30 mouse cellular contexts compared by ENCODE assay signal in the genomic region with DNA sequence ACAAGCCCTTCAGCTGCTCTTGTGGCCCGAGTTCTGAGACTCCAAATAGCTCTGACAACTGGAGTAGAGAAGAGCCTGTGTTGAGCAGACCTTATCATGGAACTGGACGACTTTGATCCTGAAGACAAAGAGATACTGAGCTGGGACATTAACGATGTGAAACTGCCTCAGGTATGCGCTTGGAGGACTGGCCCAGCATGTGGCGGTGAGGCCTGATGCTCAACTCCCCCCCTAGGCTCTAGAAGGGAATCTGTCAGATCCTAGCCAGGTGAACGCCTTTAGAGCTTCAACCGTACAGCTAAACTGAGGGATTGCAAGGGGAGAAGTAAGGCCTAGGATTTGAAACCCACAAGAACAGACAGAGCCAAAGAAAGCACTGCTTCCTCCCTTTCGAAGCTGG. TPM values are rescaled to one million over a fixed set of nuclear protein-coding genes. Genes with fewer than 3 reads are reported as not detected.
"Had no signal": no experiment of that assay in that cellular context is flagged by ENCODE, and none has a peak within 500 bp of the region (broad histone marks: within the 10 kb centered on the region; RNA-seq: fewer than 3 reads in every experiment).

No protein-coding gene starts in this region.

- H3K36me3 ChIP-seq: heart, embryonic 10.5 days; heart, embryonic 12.5 days; hindbrain, embryonic 10.5 days; hindbrain, embryonic 12.5 days; intestine, embryonic 15.5 days; limb, embryonic 13.5 days; limb, embryonic 15.5 days; liver, embryonic 12.5 days had no signal

- H3K27me3 ChIP-seq: heart, embryonic 12.5 days; hindbrain, embryonic 12.5 days; intestine, embryonic 15.5 days; limb, embryonic 13.5 days; limb, embryonic 15.5 days; liver, embryonic 12.5 days had no signal

- H3K9me3 ChIP-seq: heart, embryonic 10.5 days; heart, embryonic 12.5 days; hindbrain, embryonic 10.5 days; hindbrain, embryonic 12.5 days; intestine, embryonic 15.5 days; limb, embryonic 13.5 days; limb, embryonic 15.5 days; liver, embryonic 12.5 days had no signal

- H3K4me3 ChIP-seq: heart, embryonic 10.5 days; heart, embryonic 12.5 days; hindbrain, embryonic 10.5 days; hindbrain, embryonic 12.5 days; intestine, embryonic 15.5 days; limb, embryonic 13.5 days; limb, embryonic 15.5 days; liver, embryonic 12.5 days had no signal

- H3K4me1 ChIP-seq: heart, embryonic 10.5 days; hindbrain, embryonic 12.5 days; intestine, embryonic 15.5 days had no signal

- H3K4me2 ChIP-seq: heart, embryonic 12.5 days; hindbrain, embryonic 12.5 days; hindbrain, embryonic 14.5 days; intestine, embryonic 15.5 days; limb, embryonic 13.5 days; limb, embryonic 15.5 days; liver, embryonic 12.5 days had no signal

- DNase-seq: gastrocnemius, postnatal 14 days; gastrocnemius, postnatal 36 days; heart, adult 18-20 months; heart, postnatal 10 days; heart, postnatal 4 days; kidney, adult 18-20 months; kidney, adult 8-10 months; kidney, postnatal 10 days; kidney, postnatal 25 days; kidney, postnatal 4 days; layer of hippocampus, adult 9-11 months; layer of hippocampus, postnatal 36 days; left cerebral cortex, postnatal 4 days had no signal

- H3K27ac ChIP-seq: heart, embryonic 10.5 days; hindbrain, embryonic 10.5 days; hindbrain, embryonic 12.5 days; hindbrain, embryonic 14.5 days; intestine, embryonic 15.5 days; limb, embryonic 13.5 days; limb, embryonic 15.5 days; liver, embryonic 12.5 days; liver, embryonic 14.5 days had no signal

- H3K9ac ChIP-seq: heart, embryonic 12.5 days; hindbrain, embryonic 12.5 days; hindbrain, embryonic 14.5 days; intestine, embryonic 15.5 days; limb, embryonic 13.5 days; limb, embryonic 15.5 days; liver, embryonic 12.5 days; liver, embryonic 14.5 days had no signal

- ATAC-seq: hindbrain, embryonic 16.5 days; inflammation-experienced regulatory T-cells, adult 6 months; intestine, embryonic 15.5 days; intestine, postnatal 0 days; liver, embryonic 12.5 days had no signal

RNA-seq across cellular contexts. Expression of a gene that starts 2.1 kb away (rescaled TPM):
- polyA plus RNA-seq: gonadal fat pad, adult 2 months; heart, embryonic 10.5 days; heart, embryonic 12.5 days; heart, embryonic 14.5 days; hindbrain, embryonic 12.5 days; hindbrain, embryonic 14.5 days; hindbrain, embryonic 16.5 days; inflammation-experienced regulatory T-cells, adult 6 months; intestine, embryonic 15.5 days; intestine, postnatal 0 days; limb, embryonic 13.5 days; limb, embryonic 15.5 days; liver, adult 2 months; liver, embryonic 12.5 days; liver, embryonic 14.5 days; liver, embryonic 16.5 days had no signal
